Mouse (Mus musculus) liver, embryonic 11.5 days (tissue): ENCODE results near the gene Btbd35f29. TPM values are rescaled to one million over a fixed set of nuclear protein-coding genes. Genes with fewer than 3 reads are reported as not detected.

ENCODE experiments used
- polyA plus RNA-seq: library from polyadenylated mRNA; unstranded; fragments of >200 nt; fragmentation: Nextera tagmentation; extraction: Ambion mirVana; gene quantifications from 2 replicates; pipeline ENCODE4 v1.2.1, GENCODE M21; 2014

Gene Btbd35f29
- polyA plus RNA-seq, 1 experiment from 2014 or later = not detected

Other genes starting within 250 kb of the Btbd35f29 start
- gene Spin2f, start 136.2 kb downstream of the Btbd35f29 start, polyA plus RNA-seq = not detected in 2 replicates
- not detected in 2 replicates for gene Btbd35f26, start 218.8 kb downstream of the Btbd35f29 start, polyA plus RNA-seq